Mouse (Mus musculus): ENCODE results near the gene Smg7.

DNA sequence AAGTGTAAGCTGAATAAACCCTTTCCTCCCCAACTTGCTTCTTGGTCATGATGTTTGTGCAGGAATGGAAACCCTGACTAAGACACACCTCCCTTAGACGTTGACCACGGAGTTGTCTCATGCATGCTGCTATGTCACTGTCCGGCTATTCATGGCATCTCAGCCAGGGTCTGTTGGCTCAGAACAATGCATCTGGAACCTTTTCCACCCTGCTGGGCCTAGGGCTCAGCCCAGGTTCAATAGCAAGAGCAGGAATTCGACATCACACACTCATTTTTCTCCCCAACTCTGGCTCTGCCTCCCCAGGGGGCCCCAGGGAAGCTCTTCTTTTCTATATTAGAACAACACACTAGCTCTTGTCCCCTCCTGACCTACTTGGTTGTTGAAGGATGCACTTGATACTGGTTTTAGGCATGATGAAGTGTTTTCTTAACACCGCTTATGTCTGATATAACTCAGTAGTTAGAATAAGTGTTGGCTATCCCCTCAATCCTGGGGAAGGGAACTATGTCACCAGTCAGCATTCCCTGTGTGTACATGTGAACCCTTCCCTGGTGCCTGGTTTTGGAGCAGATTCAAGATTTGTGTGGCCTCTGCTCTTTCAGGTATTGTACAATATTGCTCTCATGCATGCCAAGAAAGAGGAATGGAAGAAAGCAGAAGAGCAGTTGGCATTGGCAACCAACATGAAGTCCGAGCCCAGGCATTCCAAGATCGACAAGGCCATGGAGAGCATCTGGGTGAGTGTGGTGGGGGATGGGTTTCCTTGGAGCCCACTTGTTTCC, 81.3 kb downstream of the Smg7 start:
- no peak for TF ChIP-seq POLR2A (IDR thresholded peaks at IDR 0.05; ENCODE audit: low read depth, low read length)
- no peak for TF ChIP-seq CTCF (IDR thresholded peaks at IDR 0.05; ENCODE audit: borderline replicate concordance, insufficient read depth, low read length)

Measured in embryonic fibroblast, embryonic 13.5 days (primary cell).